7 mouse cellular contexts compared by ENCODE assay signal in genomic region chr10:84515980-84516379, GRCm38 (mm10). TPM values are rescaled to one million over a fixed set of nuclear protein-coding genes. Genes with fewer than 3 reads are reported as not detected.
DNase-seq lines count a peak whose midpoint lies in the region; ATAC-seq and TF ChIP-seq lines count a peak whose summit lies in the region.
"Not testable (repeated sequence)": the region's sequence is repeated elsewhere in the genome, so short reads cannot be mapped to it uniquely, and the experiment has no call there.

No protein-coding gene starts in this region.

- not testable (repeated sequence) for TF ChIP-seq CTCF in stomach, postnatal 0 days (IDR thresholded peaks at IDR 0.05; ENCODE audit: low read depth)

- not testable (repeated sequence) for H3K4me1 ChIP-seq in embryonic facial prominence, embryonic 13.5 days; heart, embryonic 12.5 days (replicated peaks); intestine, embryonic 14.5 days (replicated peaks; ENCODE audit: control insufficient read depth, insufficient read depth, low read length); liver, embryonic 13.5 days (replicated peaks); midbrain, embryonic 11.5 days (ENCODE audit: control insufficient read depth, insufficient read depth, low read length); neural tube, embryonic 12.5 days; stomach, postnatal 0 days (replicated peaks; ENCODE audit: control insufficient read depth, insufficient read depth)

- H3K9me3 ChIP-seq in embryonic facial prominence, embryonic 13.5 days; heart, embryonic 12.5 days (replicated peaks); intestine, embryonic 14.5 days (ENCODE audit: control insufficient read depth, low read length); liver, embryonic 13.5 days (replicated peaks); midbrain, embryonic 11.5 days (ENCODE audit: control insufficient read depth, low read length); neural tube, embryonic 12.5 days; stomach, postnatal 0 days (ENCODE audit: control insufficient read depth, low read length): not testable (repeated sequence)

- not testable (repeated sequence) for TF ChIP-seq EP300 in stomach, postnatal 0 days (optimal IDR thresholded peaks at IDR 0.05)

- 0 out of 2 replicates have a peak, but pooled peaks have one; percentile 20 for ATAC-seq in embryonic facial prominence, embryonic 13.5 days (ENCODE audit: insufficient number of reproducible peaks, insufficient read depth, low FRiP score, low TSS enrichment, low read depth)
- peak; percentile 54 for ATAC-seq in heart, embryonic 12.5 days (ENCODE audit: insufficient number of reproducible peaks, low FRiP score)
- peak; percentile 37; the same call in 1 of the 2 replicates for ATAC-seq in intestine, embryonic 14.5 days (replicated peaks; ENCODE audit: low FRiP score, low TSS enrichment, low read depth)
- ATAC-seq in liver, embryonic 13.5 days (ENCODE audit: low read depth): peak; percentile 17; the same call in 1 of the 2 replicates
- 0 out of 2 replicates have a peak, but pooled peaks have one; percentile 12 for ATAC-seq in midbrain, embryonic 11.5 days (ENCODE audit: low FRiP score)
- peak; percentile 7; the same call in 1 of the 2 replicates for ATAC-seq in neural tube, embryonic 12.5 days (ENCODE audit: low FRiP score, low read depth)
- not testable (repeated sequence) for ATAC-seq in stomach, postnatal 0 days (ENCODE audit: low FRiP score, low TSS enrichment)

- H3K9ac ChIP-seq in embryonic facial prominence, embryonic 13.5 days; heart, embryonic 12.5 days; intestine, embryonic 14.5 days (ENCODE audit: low read length); liver, embryonic 13.5 days; midbrain, embryonic 11.5 days (ENCODE audit: low read length); neural tube, embryonic 12.5 days; stomach, postnatal 0 days (ENCODE audit: low read length): not testable (repeated sequence)

- not testable (repeated sequence) for H3K36me3 ChIP-seq in embryonic facial prominence, embryonic 13.5 days; heart, embryonic 12.5 days; intestine, embryonic 14.5 days (ENCODE audit: control insufficient read depth, insufficient read depth, low read length); liver, embryonic 13.5 days; midbrain, embryonic 11.5 days (ENCODE audit: control insufficient read depth, insufficient read depth, low read length); neural tube, embryonic 12.5 days; stomach, postnatal 0 days (ENCODE audit: control insufficient read depth, insufficient read depth, low read length)

- not testable (repeated sequence) for H3K4me3 ChIP-seq in embryonic facial prominence, embryonic 13.5 days; heart, embryonic 12.5 days; intestine, embryonic 14.5 days (ENCODE audit: low read depth, low read length); liver, embryonic 13.5 days (replicated peaks); midbrain, embryonic 11.5 days (ENCODE audit: low read depth, low read length); neural tube, embryonic 12.5 days; stomach, postnatal 0 days (ENCODE audit: low read depth, low read length)

- not testable (repeated sequence) for DNase-seq in intestine, embryonic 14.5 days (ENCODE audit: low spot score); liver, embryonic 13.5 days; midbrain, embryonic 11.5 days (ENCODE audit: low spot score, missing footprints); stomach, postnatal 0 days (ENCODE audit: low spot score)

- H3K4me2 ChIP-seq in embryonic facial prominence, embryonic 13.5 days; heart, embryonic 12.5 days; intestine, embryonic 14.5 days (ENCODE audit: low read length); liver, embryonic 13.5 days; midbrain, embryonic 11.5 days; neural tube, embryonic 12.5 days (replicated peaks); stomach, postnatal 0 days (replicated peaks; ENCODE audit: low read depth): not testable (repeated sequence)

- H3K27me3 ChIP-seq in embryonic facial prominence, embryonic 13.5 days; heart, embryonic 12.5 days (replicated peaks); intestine, embryonic 14.5 days (replicated peaks; ENCODE audit: control insufficient read depth, insufficient read depth, low read length); liver, embryonic 13.5 days; midbrain, embryonic 11.5 days (ENCODE audit: control insufficient read depth, insufficient read depth, low read length); neural tube, embryonic 12.5 days (replicated peaks); stomach, postnatal 0 days (ENCODE audit: control insufficient read depth, insufficient read depth, low read length): not testable (repeated sequence)

- not testable (repeated sequence) for H3K27ac ChIP-seq in embryonic facial prominence, embryonic 13.5 days; heart, embryonic 12.5 days (ENCODE audit: poor library complexity, severe bottlenecking); intestine, embryonic 14.5 days (ENCODE audit: low read depth); liver, embryonic 13.5 days; midbrain, embryonic 11.5 days (ENCODE audit: low read depth, low read length); neural tube, embryonic 12.5 days
- H3K27ac ChIP-seq in stomach, postnatal 0 days (replicated peaks): peak overlapping the region; percentile 18; the same call in 1 of the 2 replicates

- WGBS in embryonic facial prominence, embryonic 13.5 days: 30% methylated on average over 1 of the region's 1 CpGs
- WGBS in heart, embryonic 12.5 days: 70% methylated on average over 1 of the region's 1 CpGs
- 67% methylated on average over 1 of the region's 1 CpGs for WGBS in intestine, embryonic 14.5 days
- WGBS in liver, embryonic 13.5 days (ENCODE audit: insufficient replicate concordance): 59% methylated on average over 1 of the region's 1 CpGs
- WGBS in midbrain, embryonic 11.5 days: 90% methylated on average over 1 of the region's 1 CpGs
- 52% methylated on average over 1 of the region's 1 CpGs for WGBS in neural tube, embryonic 12.5 days
- 61% methylated on average over 1 of the region's 1 CpGs for WGBS in stomach, postnatal 0 days

RNA-seq across cellular contexts. Expression of gene Ckap4, which starts 17.9 kb away (rescaled TPM):
- polyA plus RNA-seq in embryonic facial prominence, embryonic 13.5 days (2015; fragmentation: Nextera tagmentation; extraction: Ambion mirVana): 96.5 and 96.8 TPM in 2 replicates
- 145 and 154 TPM in 2 replicates for polyA plus RNA-seq in heart, embryonic 12.5 days (2016; fragmentation: Nextera tagmentation; extraction: Ambion mirVana)
- 69.9 and 82.2 TPM in 2 replicates for polyA plus RNA-seq in intestine, embryonic 14.5 days (2014; fragmentation: Nextera tagmentation; extraction: Ambion mirVana)
- polyA plus RNA-seq in liver, embryonic 13.5 days (2015; fragmentation: Nextera tagmentation; extraction: Ambion mirVana): 9.8 and 11.3 TPM in 2 replicates
- polyA plus RNA-seq in midbrain, embryonic 11.5 days (2014; fragmentation: Nextera tagmentation; extraction: Ambion mirVana): 83.6 and 89.2 TPM in 2 replicates
- polyA plus RNA-seq in neural tube, embryonic 12.5 days (2016; fragmentation: Nextera tagmentation; extraction: Ambion mirVana): 99.1 and 101 TPM in 2 replicates
- polyA plus RNA-seq in stomach, postnatal 0 days (2015; fragmentation: Nextera tagmentation; extraction: Ambion mirVana): 55.7 and 59.2 TPM in 2 replicates
